Mouse (Mus musculus) limb, embryonic 11.5 days (tissue): ENCODE measurements at regions not wholly inside any gene's neighbourhood (a gene's known extent, or its start where the extent isn't known, plus 50 kb on each side); places are given as distances from the start of the nearest gene placed in this dataset.

ENCODE experiments used
- ATAC-seq: fragments of 200-750 bp; cut with Nextera tagmentation; 2 replicates; pipeline ENCODE4 v1.8.0; 2017; ENCODE audit warnings: low read depth; ENCODE audit not compliant: insufficient number of reproducible peaks, low FRiP score, low TSS enrichment
- DNase-seq: peaks from one replicate; pipeline ENCODE4 v3.0.0-alpha.2; 2015; ENCODE audit warnings: low spot score
- H3K27ac ChIP-seq: fragments of 300-500 bp; sonication (generic); replicated peaks from 2 replicates; pipeline ENCODE4 v1.5.1; 2014; ENCODE audit warnings: low read depth, mild to moderate bottlenecking, low read length
- H3K27me3 ChIP-seq: fragments of 300-500 bp; sonication (generic); 2 replicates; pipeline ENCODE4 v1.6.1; 2014; ENCODE audit warnings: mild to moderate bottlenecking, low read length, mixed read lengths; ENCODE audit not compliant: control insufficient read depth, insufficient read depth
- H3K36me3 ChIP-seq: fragments of 300-500 bp; sonication (generic); 2 replicates; pipeline ENCODE4 v1.6.1; 2014; ENCODE audit warnings: mild to moderate bottlenecking, low read length, moderate library complexity, mixed read lengths; ENCODE audit not compliant: control insufficient read depth, insufficient read depth
- H3K4me1 ChIP-seq: fragments of 300-500 bp; sonication (generic); 2 replicates; pipeline ENCODE4 v1.6.1; 2014; ENCODE audit warnings: low read length, mixed read lengths; ENCODE audit not compliant: control insufficient read depth, insufficient read depth
- H3K4me2 ChIP-seq: fragments of 300-500 bp; sonication (generic); 2 replicates; pipeline ENCODE4 v1.6.1; 2014; ENCODE audit warnings: low read depth, mild to moderate bottlenecking, moderate library complexity; ENCODE audit not compliant: severe bottlenecking
- H3K4me3 ChIP-seq: fragments of 300-500 bp; sonication (generic); 2 replicates; pipeline ENCODE4 v1.5.1; 2014; ENCODE audit warnings: low read depth, low read length
- H3K9ac ChIP-seq: fragments of 300-500 bp; sonication (generic); 2 replicates; pipeline ENCODE4 v1.6.1; 2014; ENCODE audit warnings: mild to moderate bottlenecking, low read length
- H3K9me3 ChIP-seq: fragments of 300-500 bp; sonication (generic); 2 replicates; pipeline ENCODE4 v1.6.1; 2016; ENCODE audit warnings: low read length; ENCODE audit not compliant: control insufficient read depth
- WGBS: fragments of 180-500 bp; shearing (Covaris S2); extraction: QIAGEN DNeasy Blood & Tissue Kit; methylation state at CpG from one replicate; pipeline ENCODE4 v1.1.7; 2014; 5-methylcytosine and 5-hydroxymethylcytosine counted together

DNA sequence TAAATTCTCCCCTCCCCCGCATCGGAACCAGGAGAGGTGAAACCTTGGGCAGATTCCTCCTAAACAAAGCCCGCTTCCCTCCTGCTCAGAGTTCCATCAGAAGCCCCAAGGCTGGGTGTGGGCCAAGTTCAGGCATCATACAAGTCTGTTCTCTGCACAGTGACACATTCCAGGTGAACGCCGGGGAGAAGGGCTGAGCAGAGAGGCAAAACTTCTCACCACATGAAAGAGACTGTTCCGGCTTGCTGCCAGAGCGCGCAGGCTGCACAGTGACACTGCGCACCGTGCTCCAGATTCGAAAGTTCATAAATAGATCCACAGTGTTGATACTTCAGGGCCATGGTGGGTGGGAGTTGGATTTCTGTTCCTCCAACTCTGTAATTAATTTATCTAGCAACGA is 171.1 kb upstream of the Rpl34 start:
- Histone ChIP-seq H3K27ac (no peak overlapping the region), H3K4me2 (no peak overlapping the region), H3K27me3 (no peaks in the 10 kb centered on the region), H3K4me3 (no peak overlapping the region), H3K36me3 (no peaks in the 10 kb centered on the region), H3K9me3 (no peaks in the 10 kb centered on the region), H3K4me1 (0 out of 2 replicates have a peak, but pooled peaks cover 7% of the 10 kb centered on the region), H3K9ac (no peak overlapping the region)
- DNase-seq (no peak), ATAC-seq (no peak)
- WGBS, result 85% methylated on average over 12 of the region's 12 CpGs

DNA sequence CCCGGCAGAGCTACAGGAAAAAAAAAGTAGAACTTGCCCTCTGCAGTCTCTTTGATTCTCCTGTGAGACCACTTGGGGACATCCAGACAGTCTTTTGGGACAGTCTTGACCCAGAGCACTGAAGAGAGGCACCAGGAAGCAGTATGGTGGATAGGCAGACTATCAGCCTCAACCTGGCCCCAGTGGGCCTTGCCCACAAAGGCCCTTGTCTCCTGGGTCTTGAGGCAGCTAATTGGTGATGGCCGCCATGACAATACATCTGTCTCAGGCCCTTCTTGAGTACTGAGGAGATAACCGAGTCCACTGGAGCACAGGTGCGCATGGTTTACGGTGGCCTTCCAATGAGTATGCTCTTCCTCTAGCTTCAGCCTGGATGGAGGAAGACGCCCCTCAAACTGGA is 170.6 kb upstream of the Rpl34 start:
- H3K9me3 ChIP-seq, result no peaks in the 10 kb centered on the region
- H3K9ac ChIP-seq, result no peak overlapping the region
- no peaks in the 10 kb centered on the region for H3K36me3 ChIP-seq
- ATAC-seq, result no peak
- H3K4me1 ChIP-seq, result 0 out of 2 replicates have a peak, but pooled peaks cover 7% of the 10 kb centered on the region
- 81% methylated on average over 6 of the region's 6 CpGs for WGBS
- no peaks in the 10 kb centered on the region for H3K27me3 ChIP-seq
- no peak overlapping the region for H3K27ac ChIP-seq
- no peak for DNase-seq
- no peak overlapping the region for H3K4me2 ChIP-seq
- H3K4me3 ChIP-seq, result no peak overlapping the region

DNA sequence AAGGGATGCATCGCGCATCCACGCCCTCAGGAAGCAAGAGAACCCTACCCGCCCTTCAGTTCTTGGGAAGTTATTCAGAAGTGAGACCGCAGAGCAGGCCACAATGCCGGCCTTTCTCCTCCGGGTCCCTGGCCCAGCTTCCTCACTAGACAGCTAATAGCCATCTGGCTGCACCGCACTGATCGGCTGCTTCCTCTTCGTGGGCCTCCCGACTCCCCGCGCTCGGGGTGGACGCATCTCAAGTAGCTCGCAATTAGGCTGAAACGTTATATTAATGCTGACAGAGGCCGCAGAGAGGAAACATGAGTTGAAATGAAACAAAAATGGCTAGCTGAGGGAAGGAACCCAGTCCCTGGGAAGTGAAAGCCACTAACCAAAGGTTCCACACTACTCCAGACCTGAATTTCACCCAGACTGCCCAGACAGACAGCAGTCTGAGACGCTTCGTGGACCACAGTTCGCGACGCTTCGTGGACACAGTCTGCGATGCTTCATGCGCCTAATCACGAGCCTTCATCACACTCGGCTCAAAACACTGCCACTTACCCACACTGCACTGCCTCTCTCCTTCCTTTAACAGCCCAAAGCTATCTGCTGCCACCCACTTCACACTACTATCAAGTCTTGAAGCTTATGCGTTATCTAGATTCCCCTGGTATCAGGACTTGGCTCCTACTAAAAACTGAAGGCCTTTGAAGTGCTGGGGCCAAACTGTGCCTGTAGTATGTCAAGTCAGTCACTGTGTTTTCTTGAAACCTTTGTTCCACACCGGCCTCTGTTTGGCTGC is 170.0 kb upstream of the Rpl34 start:
- H3K27ac ChIP-seq, result no peak overlapping the region
- no peaks in the 10 kb centered on the region for H3K9me3 ChIP-seq
- ATAC-seq (no peak), DNase-seq (no peak)
- 0 out of 2 replicates have a peak, but pooled peaks cover 7% of the 10 kb centered on the region for H3K4me1 ChIP-seq
- no peaks in the 10 kb centered on the region for H3K27me3 ChIP-seq
- no peak overlapping the region for H3K9ac ChIP-seq
- no peaks in the 10 kb centered on the region for H3K36me3 ChIP-seq
- 80% methylated on average over 30 of the region's 30 CpGs for WGBS
- H3K4me2 ChIP-seq, result no peak overlapping the region
- H3K4me3 ChIP-seq, result no peak overlapping the region

DNA sequence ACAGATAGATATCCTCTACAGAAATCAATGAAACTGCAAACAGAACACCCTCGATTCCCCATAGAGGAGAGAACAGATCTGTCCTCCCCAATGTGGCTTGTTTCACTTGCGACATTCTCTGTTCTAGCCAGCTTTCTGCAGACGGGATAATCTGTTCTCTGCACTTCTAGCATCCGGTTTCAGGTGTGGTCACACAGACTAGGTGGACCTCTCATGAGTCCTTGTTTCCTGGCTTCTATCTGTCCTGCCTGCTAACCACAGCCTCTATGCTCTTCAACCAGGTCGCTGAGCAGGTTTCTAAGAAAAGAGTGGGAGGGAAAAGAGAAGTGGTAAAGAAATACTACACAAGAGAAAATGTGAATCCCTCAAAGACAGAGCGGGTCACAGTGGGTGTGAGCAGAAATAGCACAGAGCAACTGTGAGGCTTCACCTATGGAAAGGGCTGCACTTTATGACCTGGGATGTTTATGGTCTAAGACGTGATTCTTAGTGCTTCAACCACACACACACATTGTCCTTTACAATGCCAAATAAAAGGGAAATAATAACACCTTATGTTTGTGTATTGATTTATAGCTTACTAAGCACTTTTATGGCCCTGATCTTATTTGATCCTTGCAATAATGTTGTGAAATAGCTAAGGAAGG is 164.1 kb upstream of the Rpl34 start:
- Histone ChIP-seq H3K4me1 (no peaks in the 10 kb centered on the region), H3K9ac (no peak overlapping the region), H3K4me2 (no peak overlapping the region), H3K4me3 (no peak overlapping the region), H3K27me3 (no peaks in the 10 kb centered on the region), H3K27ac (no peak overlapping the region), H3K9me3 (no peaks in the 10 kb centered on the region), H3K36me3 (no peaks in the 10 kb centered on the region)
- 64% methylated on average over 7 of the region's 7 CpGs for WGBS
- DNase-seq (no peak), ATAC-seq (no peak)

DNA sequence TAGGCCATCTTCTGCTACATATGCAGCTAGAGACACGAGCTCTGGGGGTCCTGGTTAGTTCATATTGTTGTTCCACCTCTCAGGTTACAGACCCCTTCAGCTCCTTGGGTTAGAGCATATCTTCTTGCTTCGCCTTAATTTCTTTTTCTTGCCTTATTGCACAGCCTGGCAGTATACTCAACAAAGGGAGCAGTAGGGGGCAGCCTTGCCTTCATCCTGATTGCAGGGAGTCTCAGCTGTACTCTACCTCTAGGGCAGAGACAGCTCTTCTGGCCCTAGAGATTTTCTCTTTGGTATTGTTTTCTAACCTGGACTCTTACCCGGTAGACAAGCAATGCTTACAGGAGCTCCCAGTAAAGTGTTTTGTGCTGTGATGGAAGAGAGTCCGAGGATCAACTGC is 161.1 kb upstream of the Rpl34 start:
- no peak for DNase-seq
- no peak for ATAC-seq
- H3K4me1 ChIP-seq, result no peaks in the 10 kb centered on the region
- H3K36me3 ChIP-seq, result no peaks in the 10 kb centered on the region
- H3K4me3 ChIP-seq, result no peak overlapping the region
- no peak overlapping the region for H3K4me2 ChIP-seq
- WGBS, result 85% methylated on average over 4 of the region's 4 CpGs
- H3K9me3 ChIP-seq, result no peaks in the 10 kb centered on the region
- H3K27ac ChIP-seq, result no peak overlapping the region
- H3K27me3 ChIP-seq, result no peaks in the 10 kb centered on the region
- H3K9ac ChIP-seq, result no peak overlapping the region

DNA sequence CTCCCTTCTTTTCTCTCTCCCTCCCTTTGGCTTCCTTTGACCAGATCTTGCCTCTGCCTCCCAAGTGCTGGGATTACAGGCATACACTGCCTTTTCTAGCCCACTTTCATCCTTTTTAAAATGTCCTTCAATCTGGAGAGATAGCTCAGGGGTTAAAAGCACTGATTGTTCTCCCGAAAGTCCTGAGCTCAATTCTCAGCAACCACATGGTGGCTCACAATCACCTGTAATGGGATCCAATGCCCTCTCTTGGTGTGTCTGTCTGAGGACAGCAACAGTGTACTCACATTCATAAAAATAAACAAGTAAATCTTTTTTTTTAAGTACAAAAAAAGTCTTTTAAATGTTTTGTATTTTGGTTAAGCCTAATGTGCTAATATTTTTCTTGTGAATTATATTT is 158.4 kb upstream of the Rpl34 start:
- H3K9me3 ChIP-seq, result no peaks in the 10 kb centered on the region
- H3K4me1 ChIP-seq, result 0 out of 2 replicates have a peak, but pooled peaks cover 11% of the 10 kb centered on the region
- H3K36me3 ChIP-seq, result no peaks in the 10 kb centered on the region
- no peak overlapping the region for H3K4me2 ChIP-seq
- ATAC-seq (no peak), DNase-seq (no peak)
- H3K27me3 ChIP-seq, result no peaks in the 10 kb centered on the region
- no peak overlapping the region for H3K4me3 ChIP-seq
- no peak overlapping the region for H3K9ac ChIP-seq
- H3K27ac ChIP-seq, result no peak overlapping the region
- 74% methylated on average over 1 of the region's 1 CpGs for whole genome bisulfite sequencing

DNA sequence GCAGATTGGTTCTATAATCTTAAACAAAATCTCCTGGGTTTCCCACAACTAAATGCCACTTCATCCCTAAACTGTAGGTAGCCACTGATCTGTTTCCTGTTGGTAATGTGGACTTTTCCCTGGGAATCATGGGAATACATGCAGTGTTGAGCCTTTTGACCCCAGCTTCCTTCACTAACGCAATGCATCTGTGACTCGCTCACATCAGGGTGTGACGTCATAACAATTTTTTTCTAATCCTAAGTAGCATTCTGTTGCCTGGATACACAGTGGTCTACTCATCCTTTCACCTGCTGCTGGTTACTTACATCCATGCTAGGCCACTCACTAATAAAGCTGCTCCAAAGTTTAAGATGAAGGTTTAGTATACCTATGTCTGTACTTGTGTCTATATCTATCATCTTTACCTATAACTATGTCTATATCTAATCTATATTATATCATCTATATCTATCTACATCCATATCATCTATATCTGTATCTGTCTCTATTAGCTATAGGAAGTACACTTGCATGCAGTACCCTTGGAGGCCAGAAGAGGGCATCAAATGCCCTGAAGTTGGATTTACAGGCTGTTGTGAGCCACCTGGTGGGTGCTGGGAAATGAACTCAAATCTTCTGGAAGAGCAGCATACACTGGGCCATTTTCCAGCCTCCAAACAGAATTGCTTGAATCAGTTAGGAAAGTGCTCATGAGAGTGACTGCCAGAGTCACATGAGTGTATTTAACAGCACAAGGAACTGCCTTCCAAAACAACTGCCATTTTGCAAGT is 157.5 kb upstream of the Rpl34 start:
- H3K36me3 ChIP-seq, result no peaks in the 10 kb centered on the region
- H3K9me3 ChIP-seq, result no peaks in the 10 kb centered on the region
- no peak overlapping the region for H3K27ac ChIP-seq
- no peaks in the 10 kb centered on the region for H3K27me3 ChIP-seq
- no peak for ATAC-seq
- DNase-seq, result no peak
- H3K9ac ChIP-seq, result no peak overlapping the region
- no peak overlapping the region for H3K4me2 ChIP-seq
- no peak overlapping the region for H3K4me3 ChIP-seq
- WGBS, result 49% methylated on average over 3 of the region's 3 CpGs
- H3K4me1 ChIP-seq, result 0 out of 2 replicates have a peak, but pooled peaks cover 11% of the 10 kb centered on the region

DNA sequence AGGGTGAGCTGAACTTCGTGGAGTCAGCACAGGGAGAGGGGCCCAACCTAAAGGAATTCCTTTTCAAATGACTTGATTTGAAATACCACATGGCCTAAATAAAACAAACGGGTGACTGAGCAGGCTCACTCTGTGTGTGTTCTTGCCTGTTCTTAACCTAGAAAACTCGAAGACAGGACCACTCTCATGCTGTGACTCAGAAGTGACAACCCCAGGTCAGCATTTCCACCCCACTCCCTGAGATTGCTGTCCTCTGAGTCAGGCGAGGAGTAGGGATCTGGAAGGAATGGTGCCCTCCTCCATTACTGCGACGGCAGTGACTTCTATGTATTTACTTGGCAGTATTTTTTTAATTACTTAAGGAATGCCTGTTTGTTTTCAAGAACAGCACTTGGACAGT is 155.8 kb upstream of the Rpl34 start:
- WGBS, result 29% methylated on average over 6 of the region's 6 CpGs
- no peaks in the 10 kb centered on the region for H3K36me3 ChIP-seq
- H3K4me1 ChIP-seq, result 0 out of 2 replicates have a peak, but pooled peaks cover 11% of the 10 kb centered on the region
- no peaks in the 10 kb centered on the region for H3K9me3 ChIP-seq
- no peak overlapping the region for H3K4me3 ChIP-seq
- H3K27me3 ChIP-seq, result no peaks in the 10 kb centered on the region
- H3K4me2 ChIP-seq, result no peak overlapping the region
- DNase-seq (no peak), ATAC-seq (no peak)
- no peak overlapping the region for H3K27ac ChIP-seq
- H3K9ac ChIP-seq, result no peak overlapping the region
